Mouse (Mus musculus): ENCODE data around the gene Tpi1.

DNA sequence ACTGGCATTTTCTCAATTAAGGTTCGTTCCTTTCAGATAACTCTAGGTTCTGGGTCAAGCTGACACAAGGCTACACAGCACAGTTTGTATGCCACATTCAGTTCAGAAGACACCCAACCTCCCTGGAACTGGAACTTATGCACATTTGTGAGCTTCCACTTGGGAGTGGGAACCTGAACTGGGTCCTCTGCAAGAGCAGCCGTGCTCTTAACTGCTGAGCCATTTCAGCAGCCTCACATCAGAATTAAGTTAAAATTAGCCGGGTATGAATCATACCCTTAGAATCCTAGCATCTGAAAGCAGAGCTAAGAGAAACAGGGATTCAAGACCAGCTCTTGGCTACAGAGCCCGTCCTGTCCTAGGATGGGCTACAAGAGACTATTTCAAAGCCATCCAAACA lies 6.7 kb downstream of the Tpi1 start:
- no peak for TF ChIP-seq CTCF (IDR thresholded peaks at IDR 0.05; ENCODE audit: low read depth)
- TF ChIP-seq EP300 (IDR thresholded peaks at IDR 0.05; ENCODE audit: low read depth): no peak
